Mouse (Mus musculus) frontal cortex, postnatal 14 days (tissue): ENCODE measurements around the gene Kmt5c.
"Not testable (repeated sequence)": the region's sequence is repeated elsewhere in the genome, so short reads cannot be mapped to it uniquely, and the experiment has no call there.

Experiments
- DNase-seq, 2 experiments: peaks; one replicate each; pipeline ENCODE4 v3.0.0; 2022; ENCODE audit warnings: low spot score in 2 of 2

Gene Kmt5c

DNA sequence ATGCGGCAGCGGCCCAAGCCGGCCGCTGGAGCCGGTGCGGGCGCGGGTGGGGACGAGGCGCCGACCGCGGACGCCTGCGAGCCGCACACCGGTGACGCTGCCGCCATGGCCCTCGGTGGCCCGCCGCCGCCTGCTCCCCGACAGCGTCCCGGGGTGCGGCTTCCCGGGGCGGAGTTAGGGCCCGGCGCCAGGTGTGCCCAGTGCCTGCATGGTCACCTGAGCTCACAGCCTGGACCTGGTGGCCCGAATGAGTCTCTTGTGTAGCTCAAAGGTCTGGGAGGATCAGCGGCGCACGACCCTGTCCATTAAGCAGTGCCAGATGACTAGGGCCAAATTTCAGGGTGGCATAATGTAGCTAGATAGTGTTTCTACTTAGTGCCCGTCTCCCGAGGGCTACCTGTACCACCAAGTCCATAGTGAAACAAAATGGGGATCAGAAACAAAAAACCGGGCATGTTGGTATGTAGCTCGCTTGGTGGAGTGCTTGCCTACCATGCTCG is 49.6 kb downstream of the Kmt5c start, which contains the start of gene Tmem238:
TSS of gene Tmem238 (minus strand) at position 221 of the 500 bp plus-strand sequence.
- no peak for DNase-seq

DNA sequence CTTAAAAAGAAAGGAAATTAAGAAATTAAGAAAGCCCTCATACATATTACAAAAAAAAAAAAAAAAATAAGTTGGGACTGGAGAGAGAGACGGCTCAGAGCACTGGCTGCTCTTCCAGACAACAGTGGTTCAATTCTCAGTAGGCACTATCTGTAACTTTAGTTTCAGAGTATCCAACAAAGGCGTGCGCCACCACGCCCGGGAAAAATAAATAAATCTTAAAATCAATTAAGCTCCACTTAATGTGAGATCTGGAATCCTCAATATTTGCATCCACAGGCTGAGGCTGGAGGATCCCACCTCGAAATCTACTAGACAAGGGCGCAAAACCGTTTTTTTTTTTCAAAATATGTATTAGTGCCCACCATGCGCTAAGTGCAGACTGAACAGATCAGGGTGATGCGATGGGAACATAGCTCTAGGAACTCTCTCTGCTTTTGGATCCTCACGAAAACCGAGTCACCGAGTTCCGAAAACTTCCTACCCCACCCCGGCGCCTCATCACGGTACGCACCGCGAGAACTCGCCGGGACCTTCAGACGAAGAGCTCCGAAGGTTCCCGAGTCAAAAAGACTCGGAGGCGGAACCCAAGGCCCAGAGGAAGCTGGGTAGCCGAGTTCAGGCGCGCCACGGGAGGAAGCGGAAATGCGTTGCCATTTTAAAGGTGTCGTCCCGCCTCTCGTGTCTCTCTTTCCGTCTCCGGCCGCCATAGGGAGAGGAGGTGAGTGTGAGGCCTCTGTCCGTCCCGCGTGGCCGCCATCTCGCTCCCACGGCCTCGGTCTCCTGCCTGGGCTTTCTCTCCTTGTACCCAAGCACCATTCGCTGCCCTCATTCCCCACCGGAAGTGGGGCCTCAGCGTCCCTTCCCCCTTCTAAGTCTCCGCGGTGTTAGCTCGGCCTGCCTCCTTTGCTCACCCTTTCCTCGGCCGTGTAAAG is 52.6 kb downstream of the Kmt5c start, which contains the start of gene Rpl28:
TSS of gene Rpl28 (plus strand) at position 597 of the 935 bp plus-strand sequence.
- DNase-seq = peak; percentile 92 to 93

DNA sequence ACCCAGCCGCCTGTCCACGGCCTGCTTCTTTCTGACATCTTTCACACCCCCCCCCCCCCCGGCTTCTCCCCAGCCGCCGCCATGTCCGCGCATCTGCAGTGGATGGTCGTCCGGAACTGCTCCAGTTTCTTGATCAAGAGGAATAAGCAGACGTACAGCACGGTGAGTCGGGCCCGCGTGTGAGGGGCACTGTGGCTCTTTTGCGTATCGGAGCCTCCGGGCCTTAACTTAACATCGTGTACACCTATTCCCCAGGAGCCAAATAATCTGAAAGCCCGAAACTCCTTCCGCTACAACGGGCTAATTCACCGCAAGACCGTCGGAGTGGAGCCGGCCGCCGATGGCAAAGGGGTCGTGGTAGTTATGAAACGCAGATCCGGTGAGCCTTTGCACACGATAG is 53.3 kb downstream of the Kmt5c start:
- DNase-seq = not testable (repeated sequence)

DNA sequence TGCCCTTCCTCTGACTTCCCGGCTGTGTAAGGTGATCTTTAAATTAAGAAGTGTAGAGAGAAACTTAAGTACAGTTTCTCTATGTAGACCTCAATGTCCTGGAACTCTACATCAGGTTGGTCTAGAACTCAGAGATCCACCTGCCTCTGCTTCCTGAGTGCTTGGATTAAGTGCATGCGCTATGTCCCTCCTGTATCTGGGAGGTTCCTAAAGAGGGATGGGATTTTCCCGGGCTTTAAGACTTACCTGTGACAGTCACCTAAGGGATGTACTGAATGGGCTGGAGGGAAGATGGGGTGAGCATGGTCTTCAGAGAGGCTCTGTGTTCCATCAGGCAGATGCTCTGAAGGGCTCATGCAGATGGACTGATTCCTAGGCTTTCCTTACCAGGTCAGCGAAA is 53.8 kb downstream of the Kmt5c start:
- DNase-seq = no peak

DNA sequence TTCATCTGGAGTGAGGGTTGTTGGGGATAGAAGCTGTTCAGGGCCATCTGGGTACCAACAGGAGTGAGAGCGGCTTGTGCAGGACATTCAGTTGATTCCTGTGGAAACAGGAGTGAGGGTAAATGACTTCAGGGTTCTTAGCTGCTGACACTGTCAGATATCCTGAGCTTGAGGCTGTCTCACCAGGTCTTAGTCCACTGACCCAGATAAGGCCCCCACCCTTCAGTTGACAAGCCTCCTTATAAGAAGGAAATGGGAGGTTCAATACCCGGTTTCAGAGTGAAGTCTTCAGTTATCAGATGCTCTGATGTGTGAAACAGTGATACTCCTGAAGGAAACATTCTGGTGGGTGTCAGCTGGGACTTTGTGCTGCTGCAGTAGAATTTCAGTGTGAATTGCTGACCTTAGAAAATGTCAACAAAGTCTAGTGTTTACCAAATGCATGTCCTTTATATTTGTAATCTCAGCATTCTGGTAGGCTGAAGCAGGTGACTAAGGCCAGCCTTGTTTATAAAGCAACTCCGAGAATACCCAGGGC is 54.8 kb downstream of the Kmt5c start:
- DNase-seq = no peak

DNA sequence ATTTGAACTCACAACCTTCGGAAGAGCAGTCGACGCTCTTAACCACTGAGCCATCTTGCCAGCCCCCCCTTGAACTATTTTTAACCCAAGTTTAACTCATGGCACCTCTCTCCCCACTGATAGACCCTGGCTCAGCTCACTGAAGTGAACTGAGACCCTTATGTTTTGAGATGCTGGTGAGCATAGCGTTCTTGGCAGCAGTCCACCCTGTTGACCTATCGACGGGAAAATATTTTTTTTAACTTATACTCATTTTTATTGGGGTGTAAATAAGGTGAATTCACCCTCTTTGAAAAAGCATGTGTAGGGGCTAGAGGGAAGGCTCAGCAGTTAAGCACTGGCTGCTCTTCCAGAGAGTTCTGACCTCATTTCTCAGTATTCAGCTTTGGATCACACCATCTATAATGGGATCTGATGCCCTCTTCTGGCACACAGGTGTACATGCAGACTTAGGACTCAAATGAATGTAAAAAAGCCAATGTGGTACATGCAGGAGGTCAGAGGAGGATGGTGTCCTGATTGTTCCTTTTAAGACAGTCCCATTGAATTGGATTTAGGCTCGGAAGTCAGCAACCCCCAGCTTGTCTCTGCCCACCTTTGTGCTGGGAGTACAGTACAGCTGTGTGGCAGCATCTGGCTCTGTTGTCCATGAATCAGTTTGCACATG is 56.0 kb downstream of the Kmt5c start:
- no peak for DNase-seq
